Mouse (Mus musculus) midbrain, embryonic 11.5 days (tissue): Measurements from ENCODE around the gene Ecm2. TPM values are rescaled to one million over a fixed set of nuclear protein-coding genes. Genes with fewer than 3 reads are reported as not detected.

Source experiments
- ATAC-seq: fragments of 200-750 bp; cut with Nextera tagmentation; 2 replicates; pipeline ENCODE4 v1.8.0; 2017; ENCODE audit warnings: moderate TSS enrichment, moderate library complexity; ENCODE audit not compliant: low FRiP score
- DNase-seq: peaks from one replicate; pipeline ENCODE4 v3.0.0; 2015; ENCODE audit warnings: low spot score; ENCODE audit errors: missing footprints
- H3K27ac ChIP-seq: fragments of 300-500 bp; sonication (generic); 2 replicates; pipeline ENCODE4 v1.5.1; 2014; ENCODE audit warnings: low read depth, low read length
- H3K27me3 ChIP-seq: fragments of 300-500 bp; sonication (generic); 2 replicates; pipeline ENCODE4 v1.6.1; 2014; ENCODE audit warnings: mild to moderate bottlenecking, low read length, moderate library complexity, mixed read lengths; ENCODE audit not compliant: control insufficient read depth, insufficient read depth
- H3K36me3 ChIP-seq: fragments of 300-500 bp; sonication (generic); 2 replicates; pipeline ENCODE4 v1.6.1; 2014; ENCODE audit warnings: mild to moderate bottlenecking, low read length, moderate library complexity, mixed read lengths; ENCODE audit not compliant: control insufficient read depth, insufficient read depth
- H3K4me1 ChIP-seq: fragments of 300-500 bp; sonication (generic); 2 replicates; pipeline ENCODE4 v1.6.1; 2014; ENCODE audit warnings: low read length; ENCODE audit not compliant: control insufficient read depth, insufficient read depth
- H3K4me2 ChIP-seq: fragments of 300-500 bp; sonication (generic); 2 replicates; pipeline ENCODE4 v1.6.1; 2014; ENCODE audit warnings: mild to moderate bottlenecking, moderate library complexity
- H3K4me3 ChIP-seq: fragments of 300-500 bp; sonication (generic); 2 replicates; pipeline ENCODE4 v1.5.1; 2014; ENCODE audit warnings: low read depth, low read length
- H3K9ac ChIP-seq: fragments of 300-500 bp; sonication (generic); 2 replicates; pipeline ENCODE4 v1.6.1; 2014; ENCODE audit warnings: low read length
- H3K9me3 ChIP-seq: fragments of 300-500 bp; sonication (generic); 2 replicates; pipeline ENCODE4 v1.6.1; 2016; ENCODE audit warnings: low read length; ENCODE audit not compliant: control insufficient read depth
- WGBS: fragments of 180-500 bp; shearing (Covaris S2); extraction: QIAGEN DNeasy Blood & Tissue Kit; methylation state at CpG from one replicate; pipeline ENCODE4 v1.1.7; 2014; 5-methylcytosine and 5-hydroxymethylcytosine counted together
- polyA plus RNA-seq: library from polyadenylated mRNA; unstranded; fragments of >200 nt; fragmentation: Nextera tagmentation; extraction: Ambion mirVana; gene quantifications from 2 replicates; pipeline ENCODE4 v1.2.1, GENCODE M21; 2014

Ecm2 gene
- polyA plus RNA-seq, 1 experiment from 2014 or later: 1.2 TPM

DNA sequence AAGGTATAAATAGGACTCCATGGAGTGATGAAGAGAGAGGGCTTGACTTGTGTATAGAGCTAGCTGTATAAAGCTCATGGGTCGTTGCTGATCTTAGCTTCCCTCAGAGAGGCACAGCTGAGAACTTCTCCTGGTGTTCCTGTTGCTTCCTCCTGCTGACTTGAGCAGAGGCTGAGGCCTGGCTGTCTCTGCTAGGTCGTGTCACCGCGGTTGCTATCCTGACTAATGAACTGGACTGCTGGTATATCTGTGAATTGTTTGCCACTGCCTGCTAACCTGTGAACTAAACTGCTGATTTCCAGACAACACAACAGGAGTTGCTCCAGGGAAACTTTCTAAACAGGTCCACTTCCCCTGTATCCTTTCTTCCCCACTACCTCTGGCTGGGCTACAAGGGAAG, 34.3 kb upstream of the Ecm2 start:
- no peak overlapping the region for H3K4me2 ChIP-seq
- H3K27me3 ChIP-seq: no peaks in the 10 kb centered on the region
- no peak overlapping the region for H3K27ac ChIP-seq
- H3K9me3 ChIP-seq: no peaks in the 10 kb centered on the region
- H3K9ac ChIP-seq: no peak overlapping the region
- no peak for DNase-seq
- WGBS: 89% methylated on average over 4 of the region's 4 CpGs
- H3K4me3 ChIP-seq: no peak overlapping the region
- no peak for ATAC-seq
- H3K4me1 ChIP-seq: no peaks in the 10 kb centered on the region
- no peaks in the 10 kb centered on the region for H3K36me3 ChIP-seq

DNA sequence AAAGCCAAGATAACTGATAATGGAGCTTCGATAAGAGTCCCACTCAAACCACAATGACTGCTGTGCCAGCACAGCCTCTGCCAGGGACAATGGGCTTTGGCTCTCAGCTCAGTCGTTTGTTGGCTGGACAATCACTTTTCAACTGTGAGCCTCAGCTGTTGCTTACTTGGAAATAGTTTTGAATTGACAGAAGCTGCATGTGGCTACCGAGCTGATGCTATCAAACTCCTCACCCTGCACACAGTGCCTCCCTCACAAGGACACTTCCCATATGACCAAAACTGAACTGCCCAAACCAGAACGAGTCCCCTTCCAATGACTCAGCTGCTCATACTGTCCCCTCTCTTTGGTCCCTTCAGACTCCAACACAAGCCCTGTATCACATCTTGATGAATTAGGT, 33.8 kb upstream of the Ecm2 start:
- H3K9ac ChIP-seq: no peak overlapping the region
- ATAC-seq (no peak), DNase-seq (no peak)
- no peaks in the 10 kb centered on the region for H3K9me3 ChIP-seq
- H3K4me3 ChIP-seq: no peak overlapping the region
- no peak overlapping the region for H3K27ac ChIP-seq
- no peaks in the 10 kb centered on the region for H3K4me1 ChIP-seq
- no peaks in the 10 kb centered on the region for H3K27me3 ChIP-seq
- H3K4me2 ChIP-seq: no peak overlapping the region
- 81% methylated on average over 4 of the region's 4 CpGs for WGBS
- H3K36me3 ChIP-seq: no peaks in the 10 kb centered on the region

DNA sequence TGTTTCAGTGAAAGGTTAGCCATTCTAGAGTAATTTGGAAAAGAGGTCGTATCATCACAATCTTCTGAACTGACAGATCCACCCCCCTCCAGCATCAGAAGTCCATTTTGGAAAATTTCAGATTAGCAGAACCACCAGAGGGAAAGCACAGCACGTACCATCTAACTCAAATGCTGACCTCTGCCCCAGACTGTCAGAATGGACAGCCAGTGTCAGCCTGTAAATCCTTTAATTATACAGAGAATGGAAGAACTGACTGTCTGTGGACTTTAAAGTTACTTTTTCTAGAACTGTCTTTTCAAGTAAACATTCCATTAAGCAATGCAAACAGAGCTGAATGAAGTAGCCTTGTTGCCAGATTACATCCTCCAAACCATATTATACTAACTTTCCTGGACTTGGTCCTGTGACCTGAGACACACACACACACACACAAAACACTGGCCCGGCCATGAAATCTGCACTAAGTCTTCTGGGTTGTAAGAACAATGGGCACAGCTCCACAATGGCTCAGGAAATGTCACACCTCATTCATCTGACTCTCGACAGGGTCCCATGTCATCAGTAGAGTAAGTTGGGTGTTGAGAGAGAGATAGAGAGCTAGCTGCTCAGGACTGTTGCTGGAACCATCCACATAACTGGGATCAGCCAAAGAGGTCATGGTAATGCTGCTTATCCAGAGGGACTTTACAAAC, 32.5 kb upstream of the Ecm2 start:
- no peaks in the 10 kb centered on the region for H3K9me3 ChIP-seq
- H3K27me3 ChIP-seq: no peaks in the 10 kb centered on the region
- no peak overlapping the region for H3K9ac ChIP-seq
- H3K4me3 ChIP-seq: no peak overlapping the region
- ATAC-seq (no peak), DNase-seq (no peak)
- H3K36me3 ChIP-seq: no peaks in the 10 kb centered on the region
- no peak overlapping the region for H3K27ac ChIP-seq
- WGBS: 69% methylated on average over 4 of the region's 4 CpGs
- no peaks in the 10 kb centered on the region for H3K4me1 ChIP-seq
- H3K4me2 ChIP-seq: no peak overlapping the region

DNA sequence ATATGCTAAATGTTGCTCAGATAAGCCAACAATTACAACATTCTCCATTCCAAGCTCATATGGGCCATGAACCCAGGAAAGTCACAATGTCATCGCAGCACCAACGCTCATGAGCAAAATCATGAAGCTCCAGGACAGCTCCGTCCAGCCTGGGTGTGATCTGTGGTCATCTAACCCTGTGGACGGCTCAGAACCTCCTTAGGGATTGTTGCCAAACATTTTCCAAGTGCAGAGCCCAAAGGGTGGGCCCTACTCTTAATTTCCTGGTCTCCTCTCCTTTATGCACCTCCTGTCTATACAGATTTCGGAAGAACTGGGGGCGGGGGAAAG, 32.0 kb upstream of the Ecm2 start:
- H3K9ac ChIP-seq: no peak overlapping the region
- H3K27me3 ChIP-seq: no peaks in the 10 kb centered on the region
- no peak overlapping the region for H3K4me3 ChIP-seq
- ATAC-seq: no peak
- no peak overlapping the region for H3K27ac ChIP-seq
- no peak overlapping the region for H3K4me2 ChIP-seq
- H3K36me3 ChIP-seq: no peaks in the 10 kb centered on the region
- WGBS: 93% methylated on average over 6 of the region's 6 CpGs
- DNase-seq: no peak
- H3K9me3 ChIP-seq: no peaks in the 10 kb centered on the region
- no peaks in the 10 kb centered on the region for H3K4me1 ChIP-seq

DNA sequence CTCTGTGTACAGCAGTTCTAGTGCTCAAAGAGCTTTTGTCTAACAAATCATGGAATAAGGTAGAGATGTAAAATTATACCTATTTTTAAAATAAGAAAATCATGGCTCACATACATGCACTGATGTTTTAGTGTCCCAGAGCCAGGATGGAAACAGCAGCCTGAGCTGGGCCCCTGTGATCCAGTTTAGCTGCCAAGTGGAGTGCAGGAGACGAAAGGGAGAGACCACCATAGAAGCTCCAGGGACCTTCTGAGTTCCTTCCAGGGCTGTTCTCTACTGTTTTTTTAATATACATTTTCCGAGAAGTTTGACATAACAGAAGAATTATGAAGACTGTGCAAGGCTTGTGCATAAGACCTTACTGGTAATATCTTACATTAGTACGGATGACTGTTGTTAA, 26.7 kb upstream of the Ecm2 start:
- H3K9me3 ChIP-seq: no peaks in the 10 kb centered on the region
- H3K4me3 ChIP-seq: no peak overlapping the region
- H3K27ac ChIP-seq: no peak overlapping the region
- no peaks in the 10 kb centered on the region for H3K4me1 ChIP-seq
- WGBS: 91% methylated on average over 3 of the region's 3 CpGs
- DNase-seq (no peak), ATAC-seq (no peak)
- no peak overlapping the region for H3K9ac ChIP-seq
- no peak overlapping the region for H3K4me2 ChIP-seq
- H3K36me3 ChIP-seq: no peaks in the 10 kb centered on the region
- no peaks in the 10 kb centered on the region for H3K27me3 ChIP-seq

DNA sequence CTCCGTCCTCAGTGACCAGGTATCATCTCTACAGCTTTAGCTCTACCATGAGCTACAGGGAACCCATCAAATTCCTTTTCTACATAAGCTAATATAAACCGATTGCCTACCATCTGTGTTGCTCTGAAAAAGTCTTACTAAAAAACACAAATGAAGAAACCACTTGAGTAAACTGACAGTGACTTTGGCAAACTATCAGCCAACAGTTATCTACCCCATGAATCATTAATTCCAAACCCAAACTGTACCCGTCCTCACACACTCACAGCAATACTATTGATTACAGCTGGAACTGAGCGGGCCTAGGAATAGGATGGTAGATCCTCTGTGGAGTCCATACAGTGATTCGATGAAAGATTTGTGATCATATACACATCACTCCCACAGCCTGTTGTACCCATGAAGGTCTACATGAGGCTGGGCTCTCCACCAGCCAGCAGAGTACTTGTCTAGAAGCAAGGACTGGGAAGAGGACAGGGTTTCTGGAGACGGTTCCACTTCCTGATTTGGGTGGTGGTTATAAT, 25.7 kb upstream of the Ecm2 start:
- no peak for ATAC-seq
- WGBS: 87% methylated on average over 6 of the region's 6 CpGs

DNA sequence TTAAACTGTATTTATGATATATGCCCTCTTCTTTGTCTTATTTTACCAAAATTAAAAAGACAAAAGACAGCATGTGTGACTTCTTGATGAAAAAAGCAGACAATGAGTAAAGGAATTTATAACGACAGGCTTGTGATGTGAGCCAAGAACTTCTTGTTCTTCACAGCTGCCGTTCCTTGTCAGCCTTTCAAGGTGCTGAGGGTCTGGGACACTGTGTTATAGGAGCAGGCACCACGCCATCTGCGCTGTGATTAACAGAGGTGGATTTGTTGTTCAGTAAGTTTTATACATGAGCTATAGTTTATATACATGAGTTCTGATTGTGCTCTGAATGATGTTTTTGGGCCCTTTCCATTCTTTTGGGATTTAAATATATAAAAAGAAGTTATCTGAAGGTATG, 25.2 kb upstream of the Ecm2 start:
- no peak overlapping the region for H3K4me3 ChIP-seq
- no peak overlapping the region for H3K4me2 ChIP-seq
- H3K27ac ChIP-seq: no peak overlapping the region
- no peaks in the 10 kb centered on the region for H3K27me3 ChIP-seq
- no peak for ATAC-seq
- no peaks in the 10 kb centered on the region for H3K36me3 ChIP-seq
- no peaks in the 10 kb centered on the region for H3K9me3 ChIP-seq
- no peaks in the 10 kb centered on the region for H3K4me1 ChIP-seq
- DNase-seq: no peak
- no peak overlapping the region for H3K9ac ChIP-seq
- WGBS: 92% methylated on average over 4 of the region's 4 CpGs

More for the DNA sequence above, 25.7 kb upstream of the Ecm2 start:
- Histone ChIP-seq H3K27me3 (no peaks in the 10 kb centered on the region), H3K9ac (no peak overlapping the region), H3K4me1 (no peaks in the 10 kb centered on the region), H3K27ac (no peak overlapping the region), H3K9me3 (no peaks in the 10 kb centered on the region), H3K36me3 (no peaks in the 10 kb centered on the region), H3K4me2 (no peak overlapping the region), H3K4me3 (no peak overlapping the region)
- no peak for DNase-seq

DNA sequence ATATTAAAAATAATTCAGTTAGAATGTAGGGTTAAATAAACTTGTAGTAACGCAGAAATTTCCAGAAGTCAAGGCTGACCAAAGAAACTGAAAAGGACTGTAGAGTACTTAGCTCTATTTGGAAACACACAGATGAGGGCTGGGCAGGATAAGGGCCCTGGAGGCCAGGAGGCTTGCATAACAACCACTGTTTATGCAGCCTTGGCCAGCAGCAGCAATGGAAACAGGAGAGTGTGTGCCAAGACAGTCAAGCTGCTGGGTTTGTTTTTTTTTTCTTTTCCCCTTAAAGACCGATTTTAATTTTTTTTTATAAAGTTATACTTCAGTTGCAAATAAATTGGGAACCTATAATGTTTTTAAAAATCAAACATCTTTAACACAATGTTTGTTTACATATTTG, 24.6 kb upstream of the Ecm2 start:
- H3K27me3 ChIP-seq: no peaks in the 10 kb centered on the region
- no peak overlapping the region for H3K4me2 ChIP-seq
- no peaks in the 10 kb centered on the region for H3K36me3 ChIP-seq
- DNase-seq (no peak), ATAC-seq (no peak)
- H3K27ac ChIP-seq: no peak overlapping the region
- no peak overlapping the region for H3K9ac ChIP-seq
- no peaks in the 10 kb centered on the region for H3K9me3 ChIP-seq
- H3K4me1 ChIP-seq: no peaks in the 10 kb centered on the region
- 81% methylated on average over 2 of the region's 2 CpGs for WGBS
- H3K4me3 ChIP-seq: no peak overlapping the region

DNA sequence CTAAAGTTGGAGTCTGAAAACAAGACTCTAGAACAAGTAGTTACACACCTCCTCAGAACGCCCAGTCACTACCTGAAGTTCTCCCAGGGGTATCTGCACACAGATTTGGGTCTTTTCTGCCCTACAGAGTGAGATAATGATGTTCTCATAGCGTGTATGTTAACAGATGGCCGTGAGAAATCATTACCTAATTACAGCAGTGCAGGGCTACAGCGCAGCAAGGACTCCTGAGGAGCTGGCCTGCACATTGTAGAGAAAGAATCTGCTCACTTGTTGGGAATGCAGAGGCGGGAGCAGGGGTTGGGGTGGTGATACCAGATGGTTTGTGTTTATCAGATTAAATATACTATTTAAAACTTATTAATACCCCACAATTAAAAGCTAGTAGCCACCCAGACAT, 24.1 kb upstream of the Ecm2 start:
- no peaks in the 10 kb centered on the region for H3K27me3 ChIP-seq
- no peaks in the 10 kb centered on the region for H3K36me3 ChIP-seq
- H3K4me3 ChIP-seq: no peak overlapping the region
- H3K9ac ChIP-seq: no peak overlapping the region
- H3K4me2 ChIP-seq: no peak overlapping the region
- DNase-seq: no peak
- no peaks in the 10 kb centered on the region for H3K9me3 ChIP-seq
- no peaks in the 10 kb centered on the region for H3K4me1 ChIP-seq
- 85% methylated on average over 5 of the region's 5 CpGs for WGBS
- no peak for ATAC-seq
- no peak overlapping the region for H3K27ac ChIP-seq
